Mouse (Mus musculus) olfactory bulb, adult 2 months (tissue): ENCODE measurements around the gene Irf7. TPM values are rescaled to one million over a fixed set of nuclear protein-coding genes. Genes with fewer than 3 reads are reported as not detected.

Experiments used
- H3K27ac ChIP-seq: fragments of 200-500 bp; 2 replicates; pipeline ENCODE4 v1.5.1; 2012; ENCODE audit warnings: low read depth, low read length; ENCODE audit not compliant: insufficient read depth
- H3K4me1 ChIP-seq: fragments of 200-500 bp; 2 replicates; pipeline ENCODE4 v1.6.1; 2012; ENCODE audit warnings: low read length; ENCODE audit not compliant: control insufficient read depth, insufficient read depth
- H3K4me3 ChIP-seq: fragments of 200-500 bp; 2 replicates; pipeline ENCODE4 v1.5.1; 2012; ENCODE audit warnings: mild to moderate bottlenecking, low read depth, low read length, moderate library complexity; ENCODE audit not compliant: insufficient read depth
- CTCF ChIP-seq: fragments of 200-500 bp; IDR thresholded peaks from 2 replicates; pipeline ENCODE4 v1.5.1; 2012; ENCODE audit warnings: low read depth, mild to moderate bottlenecking, low read length, moderate library complexity; ENCODE audit not compliant: insufficient read depth
- POLR2A ChIP-seq: fragments of 200-500 bp; IDR thresholded peaks from 2 replicates; pipeline ENCODE4 v1.6.1; 2012; ENCODE audit warnings: mild to moderate bottlenecking, low read depth, low read length, moderate library complexity; ENCODE audit not compliant: insufficient read depth
- WGBS: fragments of 180-500 bp; shearing (Covaris S2); methylation state at CpG from one replicate; pipeline ENCODE4 v1.1.7; 2018; 5-methylcytosine and 5-hydroxymethylcytosine counted together
- polyA plus RNA-seq: library from polyadenylated mRNA; stranded (reverse); fragments of >200 nt; gene quantifications from 2 replicates; pipeline ENCODE4 v1.2.4, GENCODE M21; 2012; ENCODE audit warnings: low replicate concordance; ENCODE audit not compliant: missing spikeins, insufficient read depth, insufficient read length

Irf7 gene
- polyA plus RNA-seq, 1 experiment = not detected

DNA sequence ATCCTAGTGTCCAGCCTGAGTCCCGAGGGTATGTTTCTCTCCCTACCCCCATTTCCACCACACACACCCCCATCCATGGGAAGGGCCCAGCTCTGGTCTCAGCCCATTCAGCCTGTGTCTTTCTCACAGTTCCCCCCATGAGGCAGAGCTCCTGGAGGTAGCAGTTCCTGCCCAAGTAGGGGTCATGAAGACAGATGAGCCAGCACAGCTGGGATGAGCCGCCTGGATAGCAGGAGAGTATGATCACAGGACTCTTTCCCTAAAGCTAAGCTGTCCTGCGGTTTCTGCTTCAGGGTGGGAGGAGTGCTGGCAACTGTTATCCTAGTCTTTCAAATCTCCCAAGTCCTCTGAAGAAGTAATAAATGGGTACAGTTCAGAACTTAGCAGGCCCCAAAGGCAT is 48.1 kb downstream of the Irf7 start:
- peaks cover 33% of the 10 kb centered on the region for H3K4me1 ChIP-seq
- 88% methylated on average over 3 of the region's 3 CpGs for WGBS
- TF ChIP-seq POLR2A (no peak), CTCF (no peak)
- no peak overlapping the region for H3K4me3 ChIP-seq
- no peak overlapping the region for H3K27ac ChIP-seq

DNA sequence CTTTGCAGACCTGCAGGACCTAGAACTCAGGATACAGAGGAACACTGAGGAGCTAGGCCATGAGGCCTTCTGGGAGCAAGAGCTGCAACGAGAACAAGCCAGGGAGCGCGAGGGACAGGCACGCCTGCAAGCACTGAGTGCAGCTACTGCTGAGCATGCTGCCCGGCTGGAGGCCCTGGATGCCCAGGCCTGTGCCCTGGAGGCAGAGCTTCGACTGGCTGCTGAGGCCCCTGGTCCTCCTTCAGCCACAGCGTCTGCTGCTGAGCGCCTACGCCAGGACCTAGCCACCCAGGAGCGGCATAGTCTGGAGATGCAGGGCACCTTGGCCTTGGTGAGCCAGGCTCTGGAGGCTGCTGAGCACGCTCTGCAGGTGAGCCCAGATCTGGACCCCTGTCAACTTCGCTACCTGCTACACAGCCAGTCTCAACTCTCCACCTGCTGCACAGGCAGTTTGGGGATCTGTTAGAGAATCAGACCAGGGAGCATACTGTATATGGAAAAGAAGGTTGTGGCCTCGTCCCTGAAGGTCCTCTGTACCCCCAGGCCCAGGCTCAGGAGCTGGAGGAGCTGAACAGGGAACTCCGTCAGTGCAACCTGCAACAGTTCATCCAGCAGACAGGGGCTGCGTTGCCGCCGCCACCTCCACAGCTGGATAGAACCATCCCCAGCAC is 48.8 kb downstream of the Irf7 start:
- Histone ChIP-seq H3K4me3 (no peak overlapping the region), H3K27ac (no peak overlapping the region), H3K4me1 (peaks cover 32% of the 10 kb centered on the region)
- TF ChIP-seq CTCF = no peak
- TF ChIP-seq POLR2A = no peak
- WGBS = 95% methylated on average over 17 of the region's 17 CpGs

DNA sequence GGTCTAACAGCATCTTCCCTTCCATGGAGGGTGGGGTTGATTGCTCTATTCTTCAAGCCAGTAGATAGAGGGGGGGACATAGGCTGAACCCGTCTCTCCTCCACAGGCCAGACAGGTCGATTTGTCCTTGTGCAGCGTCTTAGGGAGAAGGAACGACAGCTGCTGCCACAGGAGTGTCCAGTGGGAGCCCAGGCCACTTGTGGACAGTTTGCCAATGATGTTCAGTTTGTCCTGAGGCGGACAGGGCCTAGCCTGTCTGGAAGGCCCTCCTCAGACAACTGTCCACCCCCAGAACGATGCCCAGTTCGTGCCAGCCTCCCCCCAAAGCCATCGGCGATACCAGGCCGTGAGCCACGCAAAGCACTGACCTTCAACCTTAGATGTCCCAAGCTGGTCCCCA is 49.4 kb downstream of the Irf7 start:
- 90% methylated on average over 11 of the region's 11 CpGs for WGBS
- peaks cover 26% of the 10 kb centered on the region for H3K4me1 ChIP-seq
- TF ChIP-seq POLR2A (no peak), CTCF (no peak)
- no peak overlapping the region for H3K4me3 ChIP-seq
- H3K27ac ChIP-seq = no peak overlapping the region

DNA sequence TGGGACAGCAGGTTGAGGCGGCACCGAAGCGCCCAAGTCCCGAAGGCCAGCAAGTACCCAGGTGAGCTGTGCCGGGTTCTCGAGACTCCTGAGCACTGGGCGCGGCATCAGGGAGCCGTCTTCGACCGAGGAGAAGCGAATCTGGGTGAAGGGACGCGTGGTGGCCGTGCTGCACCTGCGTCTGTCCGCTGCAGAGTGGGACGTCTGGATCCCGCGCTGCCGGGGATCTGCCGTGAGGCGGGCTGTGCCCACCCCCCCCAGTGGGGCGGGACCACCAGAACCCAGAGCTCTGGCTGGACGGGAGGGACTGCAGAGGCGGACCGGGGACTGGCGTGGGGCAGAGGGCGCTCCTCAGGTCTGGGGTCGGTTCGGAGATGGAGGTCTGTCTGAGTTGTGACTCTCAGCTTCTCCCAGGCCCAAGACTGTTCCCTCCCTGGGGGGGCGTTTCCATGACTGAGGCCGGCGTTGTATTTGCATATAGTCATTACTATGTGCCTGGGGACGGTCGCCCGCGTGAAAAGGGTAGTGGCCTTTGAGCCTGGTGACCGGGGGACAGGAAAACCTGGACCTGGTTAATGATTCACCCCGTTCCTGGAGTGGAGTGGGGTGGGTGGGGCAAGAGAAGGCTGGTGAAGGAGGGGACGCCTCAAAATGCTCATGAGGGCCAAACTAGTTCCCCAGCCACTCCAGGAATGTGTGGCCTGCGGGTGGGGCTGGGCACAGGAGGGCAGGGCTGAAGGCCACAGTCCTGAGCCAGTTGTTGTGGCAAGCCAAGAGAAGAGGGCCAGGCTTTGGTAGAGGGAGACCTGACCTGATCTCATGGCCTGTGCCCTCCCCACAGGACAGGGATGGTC is 50.2 kb downstream of the Irf7 start:
- Histone ChIP-seq H3K4me1 (peaks cover 18% of the 10 kb centered on the region), H3K4me3 (peak overlapping the region; percentile 53), H3K27ac (no peak overlapping the region)
- 3% methylated on average over 42 of the region's 42 CpGs for WGBS
- TF ChIP-seq CTCF (no peak), POLR2A (no peak)

DNA sequence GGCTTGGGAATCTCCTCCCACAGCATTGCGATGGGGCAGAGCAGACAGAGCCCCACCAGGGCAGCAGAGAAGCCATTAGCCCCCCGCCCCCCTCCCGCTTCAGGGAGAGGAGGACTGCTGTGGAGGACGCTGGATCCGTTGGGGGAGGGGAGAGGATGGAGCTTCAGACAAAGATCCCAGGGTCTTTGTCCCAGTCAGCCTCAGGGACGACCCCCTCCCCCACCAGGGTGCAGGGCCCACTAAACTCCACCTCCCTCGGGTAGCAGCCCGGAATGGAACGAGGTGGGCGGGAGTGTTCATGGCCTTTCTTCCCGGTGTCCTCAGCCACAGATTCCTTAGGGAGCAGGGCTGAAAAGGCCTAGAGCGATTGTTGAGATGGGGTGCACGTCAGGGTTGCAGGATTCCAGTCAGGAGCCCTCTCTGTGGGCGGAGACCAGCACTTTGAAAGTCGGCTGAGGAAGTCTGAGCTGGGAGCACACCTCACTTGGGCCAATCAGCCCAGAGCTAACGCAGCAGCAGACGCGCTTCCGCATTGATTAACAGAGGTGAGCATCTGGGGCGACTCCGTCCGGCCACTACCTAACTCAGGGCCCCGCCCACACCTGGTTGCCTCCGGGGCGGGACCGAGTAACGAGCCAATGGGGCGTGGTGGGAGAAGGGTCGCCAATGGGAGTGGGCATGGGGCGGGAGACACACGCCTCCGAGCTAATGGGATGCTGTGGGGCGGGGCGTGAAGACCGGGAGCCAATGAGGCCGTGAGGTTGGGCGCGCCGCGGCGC is 51.0 kb downstream of the Irf7 start, which contains the start of gene Rassf7:
Gene Rassf7, plus strand, starts transcription at position 760 of the 779 bp plus-strand sequence.
- H3K4me3 ChIP-seq = peak within 1 kb of the TSS; percentile 53
- H3K4me1 ChIP-seq = peaks cover 16% of the 10 kb centered on the region
- TF ChIP-seq CTCF = no peak
- no peak for TF ChIP-seq POLR2A
- H3K27ac ChIP-seq = no peak within 1 kb of the TSS
- 3% methylated on average over 41 of the region's 41 CpGs for WGBS

DNA sequence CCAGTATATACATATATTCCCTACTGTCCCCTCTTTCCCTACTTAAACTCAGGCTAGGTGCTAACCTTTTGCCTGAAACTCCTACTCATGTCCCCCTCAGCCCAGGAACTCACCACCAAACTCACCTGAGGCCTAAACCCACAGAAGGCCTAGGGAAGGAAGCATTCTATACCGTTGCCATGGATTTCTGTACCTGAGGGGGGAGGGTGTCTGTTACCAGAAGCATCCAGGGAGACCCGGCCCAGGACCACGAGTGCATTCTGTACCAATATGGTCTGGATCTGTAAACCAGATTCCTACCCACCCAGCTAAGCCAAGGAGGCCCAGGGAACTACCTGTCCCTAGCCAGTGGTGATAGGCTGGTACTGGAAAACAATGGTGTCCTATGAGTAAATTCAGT is 52.0 kb downstream of the Irf7 start:
- 80% methylated on average over 3 of the region's 3 CpGs for WGBS
- peaks cover 16% of the 10 kb centered on the region for H3K4me1 ChIP-seq
- TF ChIP-seq POLR2A (no peak), CTCF (no peak)

DNA sequence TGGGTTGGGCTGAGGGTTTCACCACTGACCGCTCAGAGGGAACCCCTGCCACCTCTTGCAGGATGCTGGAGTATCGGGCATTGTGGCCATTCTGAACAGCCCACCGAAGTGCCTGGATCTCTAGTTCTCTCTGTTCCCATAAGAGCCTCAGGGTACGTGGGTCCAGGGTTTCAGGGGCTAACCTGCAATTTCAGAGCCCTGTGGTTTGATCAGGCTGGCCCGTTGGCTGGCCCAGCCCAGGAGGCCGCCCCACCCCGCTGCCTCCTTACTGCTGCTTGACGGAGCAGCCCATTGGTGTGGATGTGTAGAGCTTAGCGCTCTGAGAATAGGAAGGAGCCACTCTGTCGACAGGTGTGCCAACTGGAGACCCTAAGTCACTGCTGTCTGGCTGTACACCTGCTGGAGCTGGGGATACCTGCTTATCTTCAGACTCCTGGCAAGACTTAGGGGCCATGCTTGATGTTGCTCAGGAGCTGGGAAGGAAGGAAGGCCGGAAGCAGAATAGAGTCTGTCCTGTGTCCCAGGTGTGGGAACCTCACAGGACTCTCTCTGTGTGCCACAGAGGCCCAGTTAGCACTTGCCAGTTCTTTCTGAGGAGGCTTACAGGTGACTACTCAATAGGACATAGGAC is 52.6 kb downstream of the Irf7 start, which contains the start of gene Lmntd2:
Gene Lmntd2, minus strand, starts transcription at position 476 of the 631 bp plus-strand sequence.
- no peak within 1 kb of the TSS for H3K27ac ChIP-seq
- H3K4me1 ChIP-seq = peaks cover 16% of the 10 kb centered on the region
- TF ChIP-seq POLR2A (no peak), CTCF (no peak)
- H3K4me3 ChIP-seq = no peak within 1 kb of the TSS
- 91% methylated on average over 11 of the region's 11 CpGs for WGBS

More for the DNA sequence above, 52.0 kb downstream of the Irf7 start:
- H3K27ac ChIP-seq = no peak overlapping the region
- no peak overlapping the region for H3K4me3 ChIP-seq

DNA sequence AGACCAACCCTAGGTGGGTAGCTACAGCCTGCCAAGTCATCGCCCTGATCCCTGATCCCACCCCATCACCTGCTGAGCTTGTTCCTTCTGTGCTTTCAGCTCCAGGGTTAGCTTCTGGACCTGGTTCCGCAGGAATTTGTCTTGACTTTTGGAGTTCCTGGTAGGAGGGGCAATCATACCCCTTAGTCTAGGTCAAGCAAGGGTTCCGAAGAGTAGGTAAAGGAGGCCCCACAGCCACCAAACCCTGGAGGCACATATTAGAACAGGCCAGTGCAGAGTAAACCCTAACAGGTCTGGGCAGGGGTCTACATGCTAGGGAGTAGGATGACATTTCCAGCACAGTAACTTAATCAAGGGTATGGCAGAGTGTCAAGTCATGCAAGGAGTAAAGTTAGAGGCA is 53.1 kb downstream of the Irf7 start:
- no peak overlapping the region for H3K4me3 ChIP-seq
- WGBS = 86% methylated on average over 3 of the region's 3 CpGs
- TF ChIP-seq POLR2A = no peak
- no peak for TF ChIP-seq CTCF
- no peak overlapping the region for H3K27ac ChIP-seq
- peaks cover 16% of the 10 kb centered on the region for H3K4me1 ChIP-seq

Other genes with a start within 250 kb of the Irf7 start
- not detected in 2 replicates for gene Ifitm6, start 248.6 kb downstream of the Irf7 start, polyA plus RNA-seq
- not detected in 2 replicates for gene Gm17387, start 237.3 kb downstream of the Irf7 start, polyA plus RNA-seq
- not detected in 2 replicates for gene B4galnt4, start 205.4 kb downstream of the Irf7 start, polyA plus RNA-seq
- gene Pkp3, start 188.3 kb downstream of the Irf7 start, polyA plus RNA-seq = not detected in 2 replicates
- not detected in 2 replicates for gene Sigirr, start 165.9 kb downstream of the Irf7 start, polyA plus RNA-seq
- gene Ano9, start 148.7 kb downstream of the Irf7 start, polyA plus RNA-seq = not detected in 2 replicates
- gene Ptdss2, start 144.1 kb downstream of the Irf7 start, polyA plus RNA-seq = not detected in 2 replicates
- gene Rnh1, start 93.6 kb downstream of the Irf7 start, polyA plus RNA-seq = not detected in 2 replicates
- not detected in 2 replicates for gene Hras, start 72.5 kb downstream of the Irf7 start, polyA plus RNA-seq
- gene Lrrc56, start 72.3 kb downstream of the Irf7 start, polyA plus RNA-seq = not detected in 2 replicates
- not detected in 2 replicates for gene Lmntd2, start 52.4 kb downstream of the Irf7 start, polyA plus RNA-seq
- not detected in 2 replicates for gene Rassf7, start 50.6 kb downstream of the Irf7 start, polyA plus RNA-seq
- not detected in 2 replicates for gene Phrf1, start 37.7 kb downstream of the Irf7 start, polyA plus RNA-seq
- gene Cdhr5, start 10.3 kb upstream of the Irf7 start, polyA plus RNA-seq = not detected in 2 replicates
- not detected in 2 replicates for gene Sct, start 12.7 kb upstream of the Irf7 start, polyA plus RNA-seq
- gene Drd4, start 25.5 kb upstream of the Irf7 start, polyA plus RNA-seq = not detected in 2 replicates
- not detected in 2 replicates for gene Deaf1, start 61.2 kb upstream of the Irf7 start, polyA plus RNA-seq
- not detected in 2 replicates for gene Tmem80, start 61.3 kb upstream of the Irf7 start, polyA plus RNA-seq
- not detected in 2 replicates for gene Eps8l2, start 72.4 kb upstream of the Irf7 start, polyA plus RNA-seq
- not detected in 2 replicates for gene Taldo1, start 125.7 kb upstream of the Irf7 start, polyA plus RNA-seq
- gene Gatd1, start 147.7 kb upstream of the Irf7 start, polyA plus RNA-seq = not detected in 2 replicates
- gene Cend1, start 163.0 kb upstream of the Irf7 start, polyA plus RNA-seq = 518 TPM in 1 of 2 replicates, not detected in the other
- not detected in 2 replicates for gene Slc25a22, start 171.4 kb upstream of the Irf7 start, polyA plus RNA-seq
- gene Pidd1, start 177.5 kb upstream of the Irf7 start, polyA plus RNA-seq = not detected in 2 replicates
- gene Rplp2, start 180.9 kb upstream of the Irf7 start, polyA plus RNA-seq = 977 TPM in 1 of 2 replicates, not detected in the other
- not detected in 2 replicates for gene Pnpla2, start 188.7 kb upstream of the Irf7 start, polyA plus RNA-seq
- not detected in 2 replicates for gene Cracr2b, start 194.6 kb upstream of the Irf7 start, polyA plus RNA-seq
- not detected in 2 replicates for gene Cd151, start 200.9 kb upstream of the Irf7 start, polyA plus RNA-seq
- gene Polr2l, start 208.7 kb upstream of the Irf7 start, polyA plus RNA-seq = not detected in 2 replicates
- gene Tspan4, start 208.8 kb upstream of the Irf7 start, polyA plus RNA-seq = not detected in 2 replicates